Mouse (Mus musculus) MN1 (cell line): ENCODE data around the gene Pank4.

Source experiments
- DNase-seq: peaks from one replicate; pipeline ENCODE4 v3.0.0-alpha.2; 2016; ENCODE audit warnings: low spot score

Pank4 gene

GRCm38 (mm10) chr4:154943323-154944039 is 20.4 kb upstream of the Pank4 start:
- no peak for DNase-seq

GRCm38 (mm10) chr4:154944121-154944590 is 19.8 kb upstream of the Pank4 start:
- peak; percentile 91 for DNase-seq

GRCm38 (mm10) chr4:154946319-154946718 is 17.6 kb upstream of the Pank4 start:
- peak; percentile 87 for DNase-seq

GRCm38 (mm10) chr4:154948066-154948939 is 15.6 kb upstream of the Pank4 start:
- DNase-seq: no peak

- DNase-seq: no peak
Measured at GRCm38 (mm10) chr4:154948940-154949588, 14.9 kb upstream of the Pank4 start.

GRCm38 (mm10) chr4:154949589-154949982 is 14.3 kb upstream of the Pank4 start:
- DNase-seq: peak; percentile 46

- no peak for DNase-seq
Measured at GRCm38 (mm10) chr4:154952461-154953241, 11.3 kb upstream of the Pank4 start.

GRCm38 (mm10) chr4:154956604-154957003 is 7.3 kb upstream of the Pank4 start:
- DNase-seq: no peak

GRCm38 (mm10) chr4:154957289-154957993 is 6.5 kb upstream of the Pank4 start:
- DNase-seq: no peak

GRCm38 (mm10) chr4:154958171-154958570 is 5.8 kb upstream of the Pank4 start:
- DNase-seq: peak; percentile 72

- DNase-seq: no peak
Measured at GRCm38 (mm10) chr4:154958621-154959020, 5.3 kb upstream of the Pank4 start.

GRCm38 (mm10) chr4:154960021-154960689 is 3.8 kb upstream of the Pank4 start:
- no peak for DNase-seq

- peak; percentile 62 for DNase-seq
Measured at GRCm38 (mm10) chr4:154960690-154961225, 3.2 kb upstream of the Pank4 start, which contains the start of gene Hes5. Gene Hes5 (plus strand): TSS chr4:154960923.

GRCm38 (mm10) chr4:154961226-154961738 is 2.6 kb upstream of the Pank4 start:
- DNase-seq: peak; percentile 70

- no peak for DNase-seq
Measured at GRCm38 (mm10) chr4:154961911-154962310, 2.0 kb upstream of the Pank4 start.

- no peak for DNase-seq
Measured at GRCm38 (mm10) chr4:154962683-154963082, 1.2 kb upstream of the Pank4 start.

- peak; percentile 36 for DNase-seq
Measured at GRCm38 (mm10) chr4:154963190-154963836, 610 bp upstream of the Pank4 start.

- peak; percentile 53 for DNase-seq
Measured at GRCm38 (mm10) chr4:154964581-154965235, 785 bp downstream of the Pank4 start.

GRCm38 (mm10) chr4:154965856-154966255 is 1.9 kb downstream of the Pank4 start:
- DNase-seq: no peak
